Mouse (Mus musculus) liver, embryonic 11.5 days (tissue): ENCODE results near the gene Terf2. TPM values are rescaled to one million over a fixed set of nuclear protein-coding genes. Genes with fewer than 3 reads are reported as not detected.
A peak's percentile ranks its signal among the peaks of the same experiment; 100 is the strongest.

Experiments used
- ATAC-seq: fragments of 200-750 bp; cut with Nextera tagmentation; replicated peaks from 2 replicates; pipeline ENCODE4 v1.8.0; 2017; ENCODE audit warnings: moderate number of reproducible peaks, mild to moderate bottlenecking, moderate TSS enrichment, moderate library complexity; ENCODE audit not compliant: low FRiP score
- DNase-seq: peaks from one replicate; pipeline ENCODE4 v3.0.0-alpha.2; 2017; ENCODE audit warnings: low spot score
- H3K27ac ChIP-seq: fragments of 300-500 bp; sonication (generic); 2 replicates; pipeline ENCODE4 v1.5.1; 2014; ENCODE audit warnings: mild to moderate bottlenecking, low read depth, low read length, control low read depth
- H3K27me3 ChIP-seq: fragments of 300-500 bp; sonication (generic); replicated peaks from 2 replicates; pipeline ENCODE4 v1.6.1; 2014; ENCODE audit warnings: low read length, mixed read lengths; ENCODE audit not compliant: control insufficient read depth, insufficient read depth
- H3K36me3 ChIP-seq: fragments of 300-500 bp; sonication (generic); 2 replicates; pipeline ENCODE4 v1.6.1; 2014; ENCODE audit warnings: mild to moderate bottlenecking, low read length, moderate library complexity, mixed read lengths; ENCODE audit not compliant: control insufficient read depth, insufficient read depth
- H3K4me1 ChIP-seq: fragments of 300-500 bp; sonication (generic); replicated peaks from 2 replicates; pipeline ENCODE4 v1.6.1; 2014; ENCODE audit warnings: low read length, mixed read lengths; ENCODE audit not compliant: control insufficient read depth, insufficient read depth
- H3K4me2 ChIP-seq: fragments of 300-500 bp; sonication (generic); 2 replicates; pipeline ENCODE4 v1.6.1; 2014; ENCODE audit warnings: mild to moderate bottlenecking, control low read depth, moderate library complexity
- H3K4me3 ChIP-seq: fragments of 300-500 bp; sonication (generic); 2 replicates; pipeline ENCODE4 v1.5.1; 2014; ENCODE audit warnings: low read depth, low read length, control low read depth
- H3K9ac ChIP-seq: fragments of 300-500 bp; sonication (generic); 2 replicates; pipeline ENCODE4 v1.6.1; 2014; ENCODE audit warnings: low read depth, low read length, control low read depth
- H3K9me3 ChIP-seq: fragments of 300-500 bp; sonication (generic); 2 replicates; pipeline ENCODE4 v1.6.1; 2016; ENCODE audit warnings: low read length, inconsistent platforms, mixed read lengths; ENCODE audit not compliant: control insufficient read depth
- WGBS: fragments of 180-500 bp; shearing (Covaris S2); extraction: QIAGEN DNeasy Blood & Tissue Kit; methylation state at CpG from one replicate; pipeline ENCODE4 v1.1.7; 2014; 5-methylcytosine and 5-hydroxymethylcytosine counted together
- polyA plus RNA-seq: library from polyadenylated mRNA; unstranded; fragments of >200 nt; fragmentation: Nextera tagmentation; extraction: Ambion mirVana; gene quantifications from 2 replicates; pipeline ENCODE4 v1.2.1, GENCODE M21; 2014

Gene Terf2
- polyA plus RNA-seq, 1 experiment from 2014 or later, result 11.3 TPM

GRCm38 (mm10) chr8:107118803-107119233 is 22.5 kb upstream of the Terf2 start:
- no peak overlapping the region for H3K9ac ChIP-seq
- no peak overlapping the region for H3K4me2 ChIP-seq
- no peak overlapping the region for H3K4me3 ChIP-seq
- ATAC-seq (no peak), DNase-seq (no peak)
- H3K4me1 ChIP-seq, result peaks cover 11% of the 10 kb centered on the region
- 34% methylated on average over 7 of the region's 7 CpGs for WGBS
- H3K9me3 ChIP-seq, result no peaks in the 10 kb centered on the region
- no peaks in the 10 kb centered on the region for H3K27me3 ChIP-seq
- H3K27ac ChIP-seq, result no peak overlapping the region
- no peaks in the 10 kb centered on the region for H3K36me3 ChIP-seq

GRCm38 (mm10) chr8:107117019-107117418 is 20.7 kb upstream of the Terf2 start:
- DNase-seq (no peak), ATAC-seq (no peak)
- Histone ChIP-seq H3K4me1 (peaks cover 11% of the 10 kb centered on the region), H3K27me3 (no peaks in the 10 kb centered on the region), H3K27ac (no peak overlapping the region), H3K4me3 (no peak overlapping the region), H3K9me3 (no peaks in the 10 kb centered on the region), H3K9ac (no peak overlapping the region), H3K36me3 (no peaks in the 10 kb centered on the region), H3K4me2 (no peak overlapping the region)
- WGBS, result 47% methylated on average over 2 of the region's 2 CpGs

GRCm38 (mm10) chr8:107116023-107116422 is 19.7 kb upstream of the Terf2 start:
- H3K36me3 ChIP-seq, result no peaks in the 10 kb centered on the region
- DNase-seq (peak; percentile 58), ATAC-seq (peak; percentile 39; the same call in 1 of the 2 replicates)
- no peaks in the 10 kb centered on the region for H3K27me3 ChIP-seq
- WGBS, result 22% methylated on average over 11 of the region's 11 CpGs
- peaks cover 11% of the 10 kb centered on the region for H3K4me1 ChIP-seq
- H3K27ac ChIP-seq, result no peak overlapping the region
- no peak overlapping the region for H3K4me2 ChIP-seq
- no peak overlapping the region for H3K4me3 ChIP-seq
- H3K9ac ChIP-seq, result no peak overlapping the region
- H3K9me3 ChIP-seq, result no peaks in the 10 kb centered on the region

GRCm38 (mm10) chr8:107115008-107115320 is 18.6 kb upstream of the Terf2 start:
- 48% methylated on average over 10 of the region's 10 CpGs for WGBS
- ATAC-seq, result no peak

GRCm38 (mm10) chr8:107114150-107115007 is 18.0 kb upstream of the Terf2 start:
- no peak overlapping the region for H3K4me3 ChIP-seq
- H3K9ac ChIP-seq, result no peak overlapping the region
- no peaks in the 10 kb centered on the region for H3K36me3 ChIP-seq
- peak; percentile 44; the same call in 1 of the 2 replicates for ATAC-seq
- H3K9me3 ChIP-seq, result no peaks in the 10 kb centered on the region
- no peaks in the 10 kb centered on the region for H3K27me3 ChIP-seq
- 39% methylated on average over 19 of the region's 19 CpGs for WGBS
- H3K4me1 ChIP-seq, result peaks cover 11% of the 10 kb centered on the region
- no peak overlapping the region for H3K27ac ChIP-seq
- H3K4me2 ChIP-seq, result peak overlapping the region; percentile 35
- no peak for DNase-seq

More at GRCm38 (mm10) chr8:107115008-107115320, 18.6 kb upstream of the Terf2 start:
- Histone ChIP-seq H3K4me1 (peaks cover 11% of the 10 kb centered on the region), H3K27me3 (no peaks in the 10 kb centered on the region), H3K4me2 (peak overlapping the region; percentile 35), H3K9ac (no peak overlapping the region), H3K27ac (no peak overlapping the region), H3K4me3 (no peak overlapping the region), H3K36me3 (no peaks in the 10 kb centered on the region), H3K9me3 (no peaks in the 10 kb centered on the region)
- DNase-seq, result no peak

- no peak overlapping the region for H3K4me2 ChIP-seq
- no peaks in the 10 kb centered on the region for H3K36me3 ChIP-seq
- H3K9me3 ChIP-seq, result no peaks in the 10 kb centered on the region
- H3K4me3 ChIP-seq, result no peak overlapping the region
- H3K27me3 ChIP-seq, result no peaks in the 10 kb centered on the region
- 79% methylated on average over 4 of the region's 4 CpGs for WGBS
- DNase-seq (no peak), ATAC-seq (no peak)
- H3K9ac ChIP-seq, result no peak overlapping the region
- H3K27ac ChIP-seq, result no peak overlapping the region
- H3K4me1 ChIP-seq, result peaks cover 8% of the 10 kb centered on the region
These were observed 16.9 kb upstream of the Terf2 start for GRCm38 (mm10) chr8:107113209-107113608.

- WGBS, result 89% methylated on average over 10 of the region's 11 CpGs
- peaks cover 8% of the 10 kb centered on the region for H3K4me1 ChIP-seq
- no peak overlapping the region for H3K27ac ChIP-seq
- H3K9me3 ChIP-seq, result no peaks in the 10 kb centered on the region
- DNase-seq, result no peak
- no peaks in the 10 kb centered on the region for H3K36me3 ChIP-seq
- no peak overlapping the region for H3K4me2 ChIP-seq
- H3K9ac ChIP-seq, result no peak overlapping the region
- ATAC-seq, result no peak
- no peak overlapping the region for H3K4me3 ChIP-seq
- H3K27me3 ChIP-seq, result no peaks in the 10 kb centered on the region
These were observed 15.2 kb upstream of the Terf2 start for GRCm38 (mm10) chr8:107111340-107112105.

GRCm38 (mm10) chr8:107110629-107111330 is 14.4 kb upstream of the Terf2 start:
- Histone ChIP-seq H3K27me3 (no peaks in the 10 kb centered on the region), H3K4me3 (no peak overlapping the region), H3K4me2 (no peak overlapping the region), H3K4me1 (peaks cover 8% of the 10 kb centered on the region), H3K9me3 (no peaks in the 10 kb centered on the region), H3K9ac (no peak overlapping the region), H3K36me3 (no peaks in the 10 kb centered on the region), H3K27ac (no peak overlapping the region)
- 76% methylated on average over 9 of the region's 9 CpGs for WGBS
- ATAC-seq (no peak), DNase-seq (no peak)
